Mouse (Mus musculus): Measurements from ENCODE around the gene Myof.

Gene Myof

GRCm38 (mm10) chr19:37873499-37873898, 169.9 kb downstream of the Myof start:
- 89% methylated on average over 1 of the region's 1 CpGs for WGBS

GRCm38 (mm10) chr19:37867592-37867991, 175.8 kb downstream of the Myof start:
- WGBS, result 72% methylated on average over 3 of the region's 3 CpGs

- WGBS, result 92% methylated on average over 6 of the region's 6 CpGs
Observed at GRCm38 (mm10) chr19:37866994-37867393, 176.4 kb downstream of the Myof start.

- 97% methylated on average over 1 of the region's 1 CpGs for WGBS
Observed at GRCm38 (mm10) chr19:37861171-37861570, 182.2 kb downstream of the Myof start.

- 97% methylated on average over 1 of the region's 1 CpGs for WGBS
Observed at GRCm38 (mm10) chr19:37860267-37860666, 183.1 kb downstream of the Myof start.

- 73% methylated on average over 7 of the region's 7 CpGs for WGBS
Observed at GRCm38 (mm10) chr19:37858406-37859081, 184.8 kb downstream of the Myof start.

- 83% methylated on average over 1 of the region's 1 CpGs for WGBS
Observed at GRCm38 (mm10) chr19:37852056-37852455, 191.3 kb downstream of the Myof start.

- WGBS, result 55% methylated on average over 9 of the region's 9 CpGs
Observed at GRCm38 (mm10) chr19:37851590-37852038, 191.8 kb downstream of the Myof start.
